Comparison of ENCODE assay signal across 17 mouse cellular contexts in genomic region chr6:110538731-110539191, GRCm38 (mm10).
A peak's percentile ranks its signal among the peaks of the same experiment; 100 is the strongest.
DNase-seq lines count a peak whose midpoint lies in the region; ATAC-seq lines count a peak whose summit lies in the region.
"Had no signal": no experiment of that assay in that cellular context is flagged by ENCODE, and none has a peak within 500 bp of the region (broad histone marks: within the 10 kb centered on the region; RNA-seq: fewer than 3 reads in every experiment).

No protein-coding gene starts in this region.

- peak; percentile 3 for DNase-seq in Muller cell, postnatal 12 days (ENCODE audit: inconsistent ontology term)
- peak; percentile 84 to 87 for DNase-seq in frontal cortex, adult 2 months (ENCODE audit: extremely low spot score in 1 of 2, low spot score in 1 of 2)
- DNase-seq in layer of hippocampus, adult 9-10 months (ENCODE audit: low spot score) = peak; percentile 54
- peak; percentile 63 to 95 for DNase-seq in left cerebral cortex, postnatal 25 days (ENCODE audit: low spot score in 2 of 2)
- DNase-seq in kidney, postnatal 36 days = no peak
- DNase-seq in MN1 (ENCODE audit: low spot score) = no peak
- no peak for DNase-seq in urinary bladder, adult 2 months (ENCODE audit: low spot score)
- DNase-seq: cerebellum, adult 11-12 months; cerebellum, postnatal 25 days; gastrocnemius, adult 2 months; heart, adult 18-20 months; kidney, adult 8-10 months; thymus, adult 2 months had no signal

- no peak for ATAC-seq in megakaryocyte-erythroid progenitor cell, adult 5-6 weeks (replicated peaks; ENCODE audit: low FRiP score, low TSS enrichment, poor library complexity, severe bottlenecking)
- ATAC-seq: lung, postnatal 0 days; midbrain, embryonic 16.5 days; Patski had no signal

- intact Hi-C loops in left cerebral cortex, postnatal 25 days (cut with DNase I) = loop anchor here (1.0 to 5.0 kb wide), 4 partner anchors 109 to 1386 kb away; partner anchors contain the start of gene Grm7

Comparison
In these comparisons a context has a peak if more than half of its experiments do, and no peak if none do; other contexts are left out.
1. DNase-seq: peak in Muller cell, postnatal 12 days (single experiment), frontal cortex, adult 2 months (2 of 2), layer of hippocampus, adult 9-10 months (single experiment) and left cerebral cortex, postnatal 25 days (2 of 2); none in kidney, postnatal 36 days (0 of 2), MN1 (single experiment) and urinary bladder, adult 2 months (single experiment).